In genomic region chr17:84045812-84046211, GRCm38 (mm10) we compare ENCODE assay signal across 22 mouse cellular contexts.
DNase-seq lines count a peak whose midpoint lies in the region; ATAC-seq and TF ChIP-seq lines count a peak whose summit lies in the region.
"Had no signal": no experiment of that assay in that cellular context is flagged by ENCODE, and none has a peak within 500 bp of the region (broad histone marks: within the 10 kb centered on the region; RNA-seq: fewer than 3 reads in every experiment).

No protein-coding gene starts in this region.

- no peak for ATAC-seq in embryonic facial prominence, embryonic 13.5 days (ENCODE audit: insufficient number of reproducible peaks, insufficient read depth, low FRiP score, low TSS enrichment, low read depth)
- no peak for ATAC-seq in limb, embryonic 12.5 days (ENCODE audit: insufficient number of reproducible peaks, insufficient read depth, low FRiP score, low TSS enrichment, low read depth)

- no peaks in the 10 kb centered on the region for H3K27me3 ChIP-seq in heart, embryonic 10.5 days (ENCODE audit: insufficient read depth, poor library complexity, severe bottlenecking)
- no peaks in the 10 kb centered on the region for H3K27me3 ChIP-seq in heart, adult 2 months (ENCODE audit: control insufficient read depth, insufficient read depth, low read length)
- no peaks in the 10 kb centered on the region for H3K27me3 ChIP-seq in ES-Bruce4 (ENCODE audit: control insufficient read depth, insufficient read depth, low read length, poor library complexity, severe bottlenecking)
- H3K27me3 ChIP-seq in embryonic facial prominence, embryonic 13.5 days: no peaks in the 10 kb centered on the region
- H3K27me3 ChIP-seq in limb, embryonic 12.5 days: no peaks in the 10 kb centered on the region
- H3K27me3 ChIP-seq: forebrain, embryonic 12.5 days; heart, embryonic 12.5 days; midbrain, embryonic 12.5 days; neural tube, embryonic 12.5 days had no signal

- H3K79me2 ChIP-seq in heart, adult 2 months (replicated peaks; ENCODE audit: control insufficient read depth, insufficient read depth, low read length): no peaks in the 10 kb centered on the region

- no peak overlapping the region for H3K4me3 ChIP-seq in heart, embryonic 10.5 days
- no peak overlapping the region for H3K4me3 ChIP-seq in heart, adult 2 months
- no peak overlapping the region for H3K4me3 ChIP-seq in ES-Bruce4 (ENCODE audit: low read depth, low read length)
- H3K4me3 ChIP-seq in embryonic facial prominence, embryonic 13.5 days: no peak overlapping the region
- H3K4me3 ChIP-seq in limb, embryonic 12.5 days (replicated peaks): no peak overlapping the region
- H3K4me3 ChIP-seq: forebrain, embryonic 12.5 days; heart, embryonic 12.5 days; midbrain, embryonic 12.5 days; neural tube, embryonic 12.5 days had no signal

- DNase-seq in heart, embryonic 10.5 days (ENCODE audit: low spot score): no peak
- no peak for DNase-seq in heart, adult 2 months
- no peak for DNase-seq in cerebellum, postnatal 36 days
- no peak for DNase-seq in adrenal gland, postnatal 25 days
- DNase-seq: cerebellum, adult 9-10 months; gastrocnemius, postnatal 36 days; heart, postnatal 36 days; kidney, adult 11 months; kidney, postnatal 10 days; left cerebral cortex, postnatal 4 days; right cerebral cortex, postnatal 14 days; spleen, adult 18-20 months; thymus, adult 18-20 months had no signal

- WGBS in heart, embryonic 10.5 days: 74% methylated on average over 1 of the region's 1 CpGs
- 51% methylated on average over 1 of the region's 1 CpGs for WGBS in heart, adult 2 months
- WGBS in embryonic facial prominence, embryonic 13.5 days: 84% methylated on average over 1 of the region's 1 CpGs
- 79% methylated on average over 1 of the region's 1 CpGs for WGBS in limb, embryonic 12.5 days

- no peak for TF ChIP-seq POLR2A in heart, adult 2 months (IDR thresholded peaks at IDR 0.05; ENCODE audit: insufficient read depth, low read depth, low read length)
- no peak for TF ChIP-seq POLR2A in ES-Bruce4 (IDR thresholded peaks at IDR 0.05; ENCODE audit: insufficient read depth, low read length)

- H3K4me2 ChIP-seq in embryonic facial prominence, embryonic 13.5 days: no peak overlapping the region
- no peak overlapping the region for H3K4me2 ChIP-seq in limb, embryonic 12.5 days
- H3K4me2 ChIP-seq: forebrain, embryonic 12.5 days; heart, embryonic 12.5 days; hindbrain, embryonic 14.5 days; midbrain, embryonic 12.5 days; neural tube, embryonic 12.5 days had no signal

- intact Hi-C loops in heart, adult 2 months (cut with DNase I): no loop called here

- no peak for TF ChIP-seq CTCF in heart, adult 2 months (IDR thresholded peaks at IDR 0.05)
- no peak for TF ChIP-seq CTCF in ES-Bruce4 (IDR thresholded peaks at IDR 0.05; ENCODE audit: low read depth, low read length)

- TF ChIP-seq EP300 in heart, adult 2 months (IDR thresholded peaks at IDR 0.05; ENCODE audit: insufficient read depth, low read depth, low read length): no peak
- peak; percentile 80 for TF ChIP-seq EP300 in ES-Bruce4 (IDR thresholded peaks at IDR 0.05; ENCODE audit: insufficient read depth, low read depth, low read length)

- peaks cover 27% of the 10 kb centered on the region for H3K4me1 ChIP-seq in heart, embryonic 10.5 days
- H3K4me1 ChIP-seq in heart, adult 2 months (ENCODE audit: control insufficient read depth, insufficient read depth, low read length): peaks cover 7% of the 10 kb centered on the region
- H3K4me1 ChIP-seq in ES-Bruce4 (ENCODE audit: control insufficient read depth, insufficient read depth, low read length): no peaks in the 10 kb centered on the region
- H3K4me1 ChIP-seq in embryonic facial prominence, embryonic 13.5 days: peaks cover 37% of the 10 kb centered on the region
- H3K4me1 ChIP-seq in limb, embryonic 12.5 days (replicated peaks): peaks cover 35% of the 10 kb centered on the region

- H3K36me3 ChIP-seq in heart, embryonic 10.5 days: no peaks in the 10 kb centered on the region
- H3K36me3 ChIP-seq in heart, adult 2 months (ENCODE audit: control insufficient read depth, insufficient read depth, low read length): no peaks in the 10 kb centered on the region
- no peaks in the 10 kb centered on the region for H3K36me3 ChIP-seq in ES-Bruce4 (ENCODE audit: control insufficient read depth, insufficient read depth, low read length, poor library complexity, severe bottlenecking)
- no peaks in the 10 kb centered on the region for H3K36me3 ChIP-seq in embryonic facial prominence, embryonic 13.5 days
- H3K36me3 ChIP-seq in limb, embryonic 12.5 days: no peaks in the 10 kb centered on the region
- H3K36me3 ChIP-seq: forebrain, embryonic 12.5 days; heart, embryonic 12.5 days; midbrain, embryonic 12.5 days; neural tube, embryonic 12.5 days had no signal

- no peak overlapping the region for H3K9ac ChIP-seq in heart, adult 2 months (ENCODE audit: low read depth, low read length)
- no peak overlapping the region for H3K9ac ChIP-seq in ES-Bruce4 (ENCODE audit: low read depth, poor library complexity, severe bottlenecking)
- H3K9ac ChIP-seq in embryonic facial prominence, embryonic 13.5 days: no peak overlapping the region
- no peak overlapping the region for H3K9ac ChIP-seq in limb, embryonic 12.5 days (replicated peaks)
- H3K9ac ChIP-seq: forebrain, embryonic 12.5 days; heart, embryonic 12.5 days; hindbrain, embryonic 14.5 days; liver, embryonic 14.5 days; midbrain, embryonic 12.5 days; neural tube, embryonic 12.5 days had no signal

- H3K27ac ChIP-seq in heart, embryonic 10.5 days: 0 out of 2 replicates have a peak overlapping the region, but pooled peaks have one; percentile 16
- H3K27ac ChIP-seq in heart, adult 2 months: no peak overlapping the region
- H3K27ac ChIP-seq in ES-Bruce4 (ENCODE audit: insufficient read depth, low read length): peak overlapping the region; percentile 79
- peak overlapping the region; percentile 88; the same call in 1 of the 2 replicates for H3K27ac ChIP-seq in embryonic facial prominence, embryonic 13.5 days
- peak overlapping the region; percentile 84 for H3K27ac ChIP-seq in limb, embryonic 12.5 days
- H3K27ac ChIP-seq: hindbrain, embryonic 14.5 days; liver, embryonic 14.5 days; midbrain, embryonic 12.5 days; neural tube, embryonic 12.5 days had no signal

- H3K9me3 ChIP-seq in heart, embryonic 10.5 days: 0 out of 2 replicates have a peak, but pooled peaks cover 9% of the 10 kb centered on the region
- 0 out of 2 replicates have a peak, but pooled peaks cover 4% of the 10 kb centered on the region for H3K9me3 ChIP-seq in ES-Bruce4 (replicated peaks; ENCODE audit: control insufficient read depth, insufficient read depth, low read length, poor library complexity, severe bottlenecking)
- H3K9me3 ChIP-seq in embryonic facial prominence, embryonic 13.5 days: 0 out of 2 replicates have a peak, but pooled peaks cover 8% of the 10 kb centered on the region
- peaks cover 7% of the 10 kb centered on the region for H3K9me3 ChIP-seq in limb, embryonic 12.5 days
- H3K9me3 ChIP-seq: neural tube, embryonic 12.5 days had no signal
